Mouse (Mus musculus) brain, embryonic 14.5 days (tissue): ENCODE measurements at regions not wholly inside any gene's neighbourhood (a gene's known extent, or its start where the extent isn't known, plus 50 kb on each side); places are given as distances from the start of the nearest gene placed in this dataset.

Experiments used
- CTCF ChIP-seq: fragments of 200-500 bp; IDR thresholded peaks from 2 replicates; pipeline ENCODE4 v1.5.1; 2012; ENCODE audit warnings: inconsistent platforms, mild to moderate bottlenecking, moderate library complexity, borderline replicate concordance; ENCODE audit not compliant: insufficient read depth, insufficient read length; ENCODE audit errors: extremely low read depth
- POLR2A ChIP-seq: fragments of 200-500 bp; IDR thresholded peaks from 2 replicates; pipeline ENCODE4 v1.6.1; 2012; ENCODE audit warnings: mild to moderate bottlenecking, inconsistent platforms, borderline replicate concordance; ENCODE audit not compliant: poor library complexity, insufficient read depth, insufficient read length, severe bottlenecking; ENCODE audit errors: extremely low read depth

GRCm38 (mm10) chr17:16667606-16668005, 396.3 kb upstream of the Zfp960 start:
- TF ChIP-seq POLR2A: no peak
- TF ChIP-seq CTCF: no peak
